Mouse (Mus musculus) hindbrain, embryonic 14.5 days (tissue): Measurements from ENCODE around the gene Dnah2. TPM values are rescaled to one million over a fixed set of nuclear protein-coding genes. Genes with fewer than 3 reads are reported as not detected.
"Not testable (repeated sequence)": the region's sequence is repeated elsewhere in the genome, so short reads cannot be mapped to it uniquely, and the experiment has no call there.

Experiments
- ATAC-seq: fragments of 200-750 bp; cut with Nextera tagmentation; 2 replicates; pipeline ENCODE4 v1.8.0; 2017; ENCODE audit warnings: moderate number of reproducible peaks, mild to moderate bottlenecking, moderate TSS enrichment, moderate library complexity; ENCODE audit not compliant: low FRiP score
- DNase-seq: peaks from one replicate; pipeline ENCODE4 v3.0.0-alpha.2; 2015; ENCODE audit warnings: low spot score
- H3K27ac ChIP-seq: fragments of 300-500 bp; sonication (generic); 2 replicates; pipeline ENCODE4 v1.5.1; 2014; ENCODE audit warnings: mild to moderate bottlenecking, moderate library complexity
- H3K27me3 ChIP-seq: fragments of 300-500 bp; sonication (generic); 2 replicates; pipeline ENCODE4 v1.6.1; 2014; ENCODE audit warnings: mild to moderate bottlenecking, low read length, mixed read lengths; ENCODE audit not compliant: control insufficient read depth, insufficient read depth
- H3K36me3 ChIP-seq: fragments of 300-500 bp; sonication (generic); replicated peaks from 2 replicates; pipeline ENCODE4 v1.6.1; 2014; ENCODE audit not compliant: control insufficient read depth, insufficient read depth
- H3K4me1 ChIP-seq: fragments of 300-500 bp; sonication (generic); replicated peaks from 2 replicates; pipeline ENCODE4 v1.6.1; 2014; ENCODE audit warnings: antibody characterized with exemption, low read length, mixed read lengths; ENCODE audit not compliant: control insufficient read depth, insufficient read depth
- H3K4me2 ChIP-seq: fragments of 300-500 bp; sonication (generic); replicated peaks from 2 replicates; pipeline ENCODE4 v1.6.1; 2014; ENCODE audit warnings: mild to moderate bottlenecking, moderate library complexity
- H3K4me3 ChIP-seq: fragments of 300-500 bp; sonication (generic); replicated peaks from 2 replicates; pipeline ENCODE4 v1.5.1; 2014; ENCODE audit warnings: mild to moderate bottlenecking, low read length
- H3K9ac ChIP-seq: fragments of 300-500 bp; sonication (generic); 2 replicates; pipeline ENCODE4 v1.6.1; 2014
- H3K9me3 ChIP-seq: fragments of 300-500 bp; sonication (generic); 2 replicates; pipeline ENCODE4 v1.6.1; 2016; ENCODE audit warnings: low read length; ENCODE audit not compliant: control insufficient read depth
- whole genome bisulfite sequencing: fragments of 180-500 bp; shearing (Covaris S2); extraction: QIAGEN DNeasy Blood & Tissue Kit; methylation state at CpG from one replicate; pipeline ENCODE4 v1.1.7; 2014; 5-methylcytosine and 5-hydroxymethylcytosine counted together
- polyA plus RNA-seq: library from polyadenylated mRNA; unstranded; fragments of >200 nt; fragmentation: Nextera tagmentation; extraction: Ambion mirVana; gene quantifications from 2 replicates; pipeline ENCODE4 v1.2.1, GENCODE M21; 2014

Dnah2 gene
- polyA plus RNA-seq, 1 experiment from 2014 or later = 4.9 TPM

GRCm38 (mm10) chr11:69543598-69543997 lies 5.3 kb downstream of the Dnah2 start:
- ATAC-seq = no peak
- H3K9me3 ChIP-seq = no peaks in the 10 kb centered on the region
- DNase-seq = no peak
- no peak overlapping the region for H3K4me3 ChIP-seq
- no peaks in the 10 kb centered on the region for H3K36me3 ChIP-seq
- no peaks in the 10 kb centered on the region for H3K27me3 ChIP-seq
- H3K9ac ChIP-seq = no peak overlapping the region
- peak overlapping the region; percentile 51 for H3K27ac ChIP-seq
- WGBS = 14% methylated on average over 3 of the region's 3 CpGs
- no peak overlapping the region; the same call in 1 of the 2 replicates for H3K4me2 ChIP-seq
- H3K4me1 ChIP-seq = peaks cover 39% of the 10 kb centered on the region

GRCm38 (mm10) chr11:69541741-69542140 lies 7.2 kb downstream of the Dnah2 start:
- H3K27me3 ChIP-seq, H3K27ac ChIP-seq, H3K9ac ChIP-seq, H3K36me3 ChIP-seq, H3K9me3 ChIP-seq, H3K4me3 ChIP-seq, ATAC-seq, DNase-seq, H3K4me2 ChIP-seq: not testable (repeated sequence)
- H3K4me1 ChIP-seq = peaks cover 23% of the 10 kb centered on the region
- 67% methylated on average over 1 of the region's 3 CpGs for WGBS

- Histone ChIP-seq H3K4me3 (no peak overlapping the region), H3K9me3 (no peaks in the 10 kb centered on the region), H3K9ac (no peak overlapping the region), H3K36me3 (no peaks in the 10 kb centered on the region), H3K4me2 (no peak overlapping the region), H3K27ac (no peak overlapping the region), H3K27me3 (no peaks in the 10 kb centered on the region), H3K4me1 (peaks cover 16% of the 10 kb centered on the region)
- ATAC-seq (no peak), DNase-seq (no peak)
- WGBS = 98% methylated on average over 2 of the region's 2 CpGs
Observed at GRCm38 (mm10) chr11:69540700-69541099, 8.2 kb downstream of the Dnah2 start.

GRCm38 (mm10) chr11:69534990-69535389 lies 13.9 kb downstream of the Dnah2 start:
- ATAC-seq (no peak), DNase-seq (no peak)
- no peaks in the 10 kb centered on the region for H3K4me1 ChIP-seq
- H3K27me3 ChIP-seq = no peaks in the 10 kb centered on the region
- WGBS = 62% methylated on average over 1 of the region's 1 CpGs
- H3K9ac ChIP-seq = no peak overlapping the region
- no peak overlapping the region for H3K27ac ChIP-seq
- no peaks in the 10 kb centered on the region for H3K9me3 ChIP-seq
- no peak overlapping the region for H3K4me2 ChIP-seq
- H3K36me3 ChIP-seq = no peaks in the 10 kb centered on the region
- no peak overlapping the region for H3K4me3 ChIP-seq

GRCm38 (mm10) chr11:69532480-69533150 lies 16.3 kb downstream of the Dnah2 start:
- 84% methylated on average over 7 of the region's 7 CpGs for WGBS
- peaks cover 6% of the 10 kb centered on the region for H3K4me1 ChIP-seq
- no peak overlapping the region for H3K9ac ChIP-seq
- DNase-seq (no peak), ATAC-seq (no peak)
- H3K9me3 ChIP-seq = no peaks in the 10 kb centered on the region
- H3K36me3 ChIP-seq = no peaks in the 10 kb centered on the region
- no peak overlapping the region for H3K4me3 ChIP-seq
- no peaks in the 10 kb centered on the region for H3K27me3 ChIP-seq
- H3K27ac ChIP-seq = no peak overlapping the region
- no peak overlapping the region for H3K4me2 ChIP-seq

GRCm38 (mm10) chr11:69530755-69531154 lies 18.2 kb downstream of the Dnah2 start:
- 90% methylated on average over 6 of the region's 6 CpGs for WGBS
- H3K36me3 ChIP-seq, DNase-seq, H3K9me3 ChIP-seq, H3K4me3 ChIP-seq, ATAC-seq, H3K4me2 ChIP-seq, H3K27ac ChIP-seq, H3K27me3 ChIP-seq, H3K9ac ChIP-seq: not testable (repeated sequence)
- peaks cover 23% of the 10 kb centered on the region for H3K4me1 ChIP-seq

- not testable (repeated sequence) for H3K4me2 ChIP-seq
Observed at GRCm38 (mm10) chr11:69530281-69530680, 18.6 kb downstream of the Dnah2 start.

GRCm38 (mm10) chr11:69528031-69528390 lies 20.9 kb downstream of the Dnah2 start:
- Histone ChIP-seq H3K27me3 (no peaks in the 10 kb centered on the region), H3K4me1 (peaks cover 23% of the 10 kb centered on the region), H3K27ac (peak overlapping the region; percentile 99), H3K4me2 (peak overlapping the region; percentile 52), H3K4me3 (no peak overlapping the region), H3K9ac (peak overlapping the region; percentile 60), H3K9me3 (no peaks in the 10 kb centered on the region), H3K36me3 (no peaks in the 10 kb centered on the region)
- 58% methylated on average over 4 of the region's 4 CpGs for WGBS
- DNase-seq (no peak), ATAC-seq (no peak)

More at GRCm38 (mm10) chr11:69530281-69530680, 18.6 kb downstream of the Dnah2 start:
- not testable (repeated sequence) for ATAC-seq, H3K27ac ChIP-seq, H3K27me3 ChIP-seq, H3K9ac ChIP-seq, DNase-seq, H3K9me3 ChIP-seq, H3K36me3 ChIP-seq, H3K4me3 ChIP-seq
- WGBS = 92% methylated on average over 3 of the region's 3 CpGs
- peaks cover 23% of the 10 kb centered on the region for H3K4me1 ChIP-seq

- Histone ChIP-seq H3K4me2 (peak overlapping the region; percentile 52), H3K36me3 (no peaks in the 10 kb centered on the region), H3K27me3 (no peaks in the 10 kb centered on the region), H3K4me1 (peaks cover 23% of the 10 kb centered on the region), H3K27ac (peak overlapping the region; percentile 99), H3K9ac (peak overlapping the region; percentile 60), H3K9me3 (no peaks in the 10 kb centered on the region), H3K4me3 (peak overlapping the region; percentile 15)
- WGBS = 2% methylated on average over 30 of the region's 30 CpGs
- ATAC-seq (peak; percentile 68), DNase-seq (peak; percentile 73)
Observed at GRCm38 (mm10) chr11:69527098-69528030, 21.5 kb downstream of the Dnah2 start.
